Mouse (Mus musculus): ENCODE data around the gene Ddx21.
"Not testable (repeated sequence)": the region's sequence is repeated elsewhere in the genome, so short reads cannot be mapped to it uniquely, and the experiment has no call there.

DNA sequence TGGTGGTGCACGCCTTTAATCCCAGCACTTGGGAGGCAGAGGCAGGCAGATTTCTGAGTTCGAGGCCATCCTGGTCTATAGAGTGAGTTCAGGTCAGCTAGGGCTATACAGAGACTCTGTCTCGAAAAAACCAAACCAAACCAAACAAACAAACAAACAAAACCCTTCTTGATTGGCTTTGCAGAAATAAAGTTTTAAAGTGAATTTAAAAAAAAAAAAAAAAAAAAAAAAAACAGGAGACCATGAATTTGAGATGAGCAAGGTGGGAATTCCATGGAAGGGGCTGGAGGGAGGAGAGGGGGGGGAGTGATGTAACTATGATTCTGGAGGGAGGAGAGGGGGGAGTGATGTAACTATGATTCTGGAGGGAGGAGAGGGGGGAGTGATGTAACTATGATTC lies 2.8 kb downstream of the Ddx21 start:
- not testable (repeated sequence) for TF ChIP-seq CTCF, EP300 (IDR thresholded peaks at IDR 0.05)
